ENCODE assay signal across 8 mouse cellular contexts in the genomic region with DNA sequence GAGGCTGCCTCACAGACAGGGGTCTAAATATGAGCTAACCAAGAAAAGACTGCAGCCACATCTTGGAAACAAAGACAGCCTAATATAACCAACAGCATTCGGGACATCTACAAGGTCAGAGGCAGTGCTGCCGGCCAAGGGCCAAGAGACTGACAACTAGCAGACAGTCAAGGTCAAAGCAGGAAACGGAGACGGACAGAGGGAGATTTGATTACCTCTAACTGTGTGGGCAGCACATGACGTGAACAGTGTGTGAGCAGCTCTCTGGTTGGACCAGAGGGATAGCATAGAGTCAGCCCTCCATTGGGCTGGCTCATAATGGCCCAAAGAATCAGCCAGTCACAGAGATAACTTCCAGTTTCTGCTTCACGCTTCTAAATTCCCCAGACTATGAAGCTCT.
DNase-seq lines count a peak whose midpoint lies in the region; ATAC-seq and TF ChIP-seq lines count a peak whose summit lies in the region.

No protein-coding gene starts in this region.

- H3K9me3 ChIP-seq in forebrain, embryonic 16.5 days (ENCODE audit: control insufficient read depth, low read length): no peaks in the 10 kb centered on the region
- no peaks in the 10 kb centered on the region for H3K9me3 ChIP-seq in hindbrain, embryonic 16.5 days (ENCODE audit: control insufficient read depth, low read length)

- H3K36me3 ChIP-seq in kidney, adult 2 months (ENCODE audit: control insufficient read depth, insufficient read depth, low read length): no peaks in the 10 kb centered on the region
- H3K36me3 ChIP-seq in forebrain, embryonic 16.5 days (ENCODE audit: control insufficient read depth, insufficient read depth): no peaks in the 10 kb centered on the region
- no peaks in the 10 kb centered on the region for H3K36me3 ChIP-seq in hindbrain, embryonic 16.5 days (ENCODE audit: control insufficient read depth, insufficient read depth, low read length)

- no peak overlapping the region for H3K27ac ChIP-seq in kidney, adult 2 months (ENCODE audit: insufficient read depth, low read depth, low read length)
- peak overlapping the region; percentile 55 for H3K27ac ChIP-seq in forebrain, embryonic 16.5 days (ENCODE audit: low read length)
- H3K27ac ChIP-seq in hindbrain, embryonic 16.5 days (ENCODE audit: low read depth, low read length): no peak overlapping the region

- H3K27me3 ChIP-seq in kidney, adult 2 months (replicated peaks; ENCODE audit: control insufficient read depth, insufficient read depth, low read length): no peaks in the 10 kb centered on the region
- no peaks in the 10 kb centered on the region for H3K27me3 ChIP-seq in forebrain, embryonic 16.5 days (replicated peaks; ENCODE audit: control insufficient read depth, insufficient read depth, low read length)
- H3K27me3 ChIP-seq in hindbrain, embryonic 16.5 days (replicated peaks; ENCODE audit: control insufficient read depth, insufficient read depth, low read length): no peaks in the 10 kb centered on the region

- ATAC-seq in forebrain, embryonic 16.5 days: no peak
- peak; percentile 50; the same call in 1 of the 2 replicates for ATAC-seq in hindbrain, embryonic 16.5 days
- no peak for ATAC-seq in erythroblast, adult 5-6 weeks (replicated peaks; ENCODE audit: low FRiP score, poor library complexity, severe bottlenecking)

- no peak overlapping the region for H3K4me2 ChIP-seq in forebrain, embryonic 16.5 days (ENCODE audit: low read length)
- no peak overlapping the region for H3K4me2 ChIP-seq in hindbrain, embryonic 16.5 days (ENCODE audit: low read length)

- no peak for TF ChIP-seq POLR2A in kidney, adult 2 months (IDR thresholded peaks at IDR 0.05; ENCODE audit: low read depth, low read length)

- no peaks in the 10 kb centered on the region for H3K4me1 ChIP-seq in kidney, adult 2 months (ENCODE audit: control insufficient read depth, insufficient read depth, low read length)
- peaks cover 23% of the 10 kb centered on the region for H3K4me1 ChIP-seq in forebrain, embryonic 16.5 days (replicated peaks; ENCODE audit: control insufficient read depth, insufficient read depth, low read length)
- peaks cover 14% of the 10 kb centered on the region; the same call in 1 of the 2 replicates for H3K4me1 ChIP-seq in hindbrain, embryonic 16.5 days (ENCODE audit: control insufficient read depth, insufficient read depth, low read depth, low read length)

- peak; percentile 23 for DNase-seq in kidney, adult 2 months
- no peak for DNase-seq in kidney, adult 8-10 months
- DNase-seq in adrenal gland, adult 18-20 months (ENCODE audit: low spot score in 2 of 2): peak; percentile 34
- no peak for DNase-seq in urinary bladder, postnatal 36 days (ENCODE audit: low spot score in 2 of 2)
- no peak for DNase-seq in right cerebral cortex, adult 2 months (ENCODE audit: low spot score in 2 of 2)

- H3K9ac ChIP-seq in forebrain, embryonic 16.5 days (replicated peaks; ENCODE audit: low read depth, low read length): no peak overlapping the region
- H3K9ac ChIP-seq in hindbrain, embryonic 16.5 days (ENCODE audit: low read depth, low read length): no peak overlapping the region

- 55% methylated on average over 6 of the region's 6 CpGs for WGBS in kidney, adult 2 months
- 71% methylated on average over 6 of the region's 6 CpGs for WGBS in forebrain, embryonic 16.5 days
- WGBS in hindbrain, embryonic 16.5 days: 46% methylated on average over 6 of the region's 6 CpGs

- no peak overlapping the region for H3K4me3 ChIP-seq in kidney, adult 2 months (ENCODE audit: insufficient read depth, low read depth, low read length)
- H3K4me3 ChIP-seq in forebrain, embryonic 16.5 days (replicated peaks; ENCODE audit: low read length): no peak overlapping the region
- no peak overlapping the region for H3K4me3 ChIP-seq in hindbrain, embryonic 16.5 days (ENCODE audit: low read length)

- no peak for TF ChIP-seq CTCF in kidney, adult 2 months (conservative IDR thresholded peaks at IDR 0.05; ENCODE audit: insufficient read depth, insufficient read length, low read depth, low read length)

Comparison
In these comparisons a context has a peak if more than half of its experiments do, and no peak if none do; other contexts are left out.
1. DNase-seq: peak in kidney, adult 2 months (single experiment) and adrenal gland, adult 18-20 months (2 of 2); none in kidney, adult 8-10 months (0 of 2), urinary bladder, postnatal 36 days (0 of 2) and right cerebral cortex, adult 2 months (0 of 2).